ENCODE assay signal across 8 mouse cellular contexts in genomic region chr10:12963362-12964147, GRCm38 (mm10). TPM values are rescaled to one million over a fixed set of nuclear protein-coding genes. Genes with fewer than 3 reads are reported as not detected.
DNase-seq lines count a peak whose midpoint lies in the region; ATAC-seq and TF ChIP-seq lines count a peak whose summit lies in the region.

No protein-coding gene starts in this region.

- no peak for TF ChIP-seq POLR2A in brain, embryonic 14.5 days (IDR thresholded peaks at IDR 0.05; ENCODE audit: borderline replicate concordance, extremely low read depth, insufficient read depth, insufficient read length, poor library complexity, severe bottlenecking)

- 0 out of 2 replicates have a peak, but pooled peaks cover 5% of the 10 kb centered on the region for H3K4me1 ChIP-seq in heart, embryonic 10.5 days
- peaks cover 33% of the 10 kb centered on the region for H3K4me1 ChIP-seq in liver, embryonic 12.5 days
- 0 out of 2 replicates have a peak, but pooled peaks cover 3% of the 10 kb centered on the region for H3K4me1 ChIP-seq in neural tube, embryonic 14.5 days (ENCODE audit: control insufficient read depth, insufficient read depth, low read length)

- no peaks in the 10 kb centered on the region for H3K36me3 ChIP-seq in heart, embryonic 10.5 days
- H3K36me3 ChIP-seq in liver, embryonic 12.5 days: no peaks in the 10 kb centered on the region
- H3K36me3 ChIP-seq in neural tube, embryonic 14.5 days (ENCODE audit: control insufficient read depth, insufficient read depth, low read length): no peaks in the 10 kb centered on the region

- WGBS in heart, embryonic 10.5 days: 5% methylated on average over 29 of the region's 29 CpGs
- 1% methylated on average over 29 of the region's 29 CpGs for WGBS in liver, embryonic 12.5 days (ENCODE audit: insufficient replicate concordance)
- 6% methylated on average over 29 of the region's 29 CpGs for WGBS in neural tube, embryonic 14.5 days

- H3K4me2 ChIP-seq in liver, embryonic 12.5 days: peak overlapping the region; percentile 87
- H3K4me2 ChIP-seq in neural tube, embryonic 14.5 days (ENCODE audit: low read depth, low read length): peak overlapping the region; percentile 92

- TF ChIP-seq CTCF in brain, embryonic 14.5 days (IDR thresholded peaks at IDR 0.05; ENCODE audit: borderline replicate concordance, extremely low read depth, insufficient read depth, insufficient read length): no peak

- no peak for DNase-seq in cerebellum, adult 8-10 months
- DNase-seq in 3T3-L1 (ENCODE audit: low read depth, low spot score): peak; percentile 79
- peak; percentile 31 for DNase-seq in brain, embryonic 14.5 days (ENCODE audit: low read depth)
- DNase-seq in heart, embryonic 10.5 days (ENCODE audit: low spot score): no peak
- DNase-seq in frontal cortex, postnatal 14 days (ENCODE audit: low spot score in 2 of 2): no peak

- peak overlapping the region; percentile 81 for H3K9ac ChIP-seq in liver, embryonic 12.5 days
- H3K9ac ChIP-seq in neural tube, embryonic 14.5 days (replicated peaks; ENCODE audit: low read depth, low read length): peak overlapping the region; percentile 72

- 0 out of 2 replicates have a peak, but pooled peaks cover 4% of the 10 kb centered on the region for H3K27me3 ChIP-seq in heart, embryonic 10.5 days (ENCODE audit: insufficient read depth, poor library complexity, severe bottlenecking)
- peaks cover 8% of the 10 kb centered on the region; the same call in 1 of the 2 replicates for H3K27me3 ChIP-seq in liver, embryonic 12.5 days (replicated peaks)
- no peaks in the 10 kb centered on the region for H3K27me3 ChIP-seq in neural tube, embryonic 14.5 days (ENCODE audit: control insufficient read depth, insufficient read depth, low read length)

- 0 out of 2 replicates have a peak, but pooled peaks have one; percentile 12 for ATAC-seq in cerebellum, adult (ENCODE audit: insufficient number of reproducible peaks, low FRiP score, low TSS enrichment)
- peak; percentile 65 for ATAC-seq in liver, embryonic 12.5 days
- ATAC-seq in neural tube, embryonic 14.5 days (ENCODE audit: low read depth): peak; percentile 60; the same call in 1 of the 2 replicates

- H3K4me3 ChIP-seq in heart, embryonic 10.5 days: peak overlapping the region; percentile 85
- peak overlapping the region; percentile 82 for H3K4me3 ChIP-seq in liver, embryonic 12.5 days
- H3K4me3 ChIP-seq in neural tube, embryonic 14.5 days (ENCODE audit: low read depth, low read length): peak overlapping the region; percentile 77

- H3K9me3 ChIP-seq in heart, embryonic 10.5 days: no peaks in the 10 kb centered on the region
- H3K9me3 ChIP-seq in liver, embryonic 12.5 days (replicated peaks): no peaks in the 10 kb centered on the region
- H3K9me3 ChIP-seq in neural tube, embryonic 14.5 days (ENCODE audit: control insufficient read depth, low read length): no peaks in the 10 kb centered on the region

- peak overlapping the region; percentile 83 for H3K27ac ChIP-seq in heart, embryonic 10.5 days
- peak overlapping the region; percentile 79 for H3K27ac ChIP-seq in liver, embryonic 12.5 days
- H3K27ac ChIP-seq in neural tube, embryonic 14.5 days (ENCODE audit: low read depth, low read length): no peak overlapping the region

RNA-seq across cellular contexts. Expression of gene Stx11, which starts 0.5 kb away (rescaled TPM):
- polyA plus RNA-seq in brain, embryonic 14.5 days (2012; rRNA removed): 0.95 and 1.0 TPM in 2 replicates
- polyA plus RNA-seq in heart, embryonic 10.5 days (2016; fragmentation: Nextera tagmentation; extraction: Ambion mirVana): 5.3 and 6.0 TPM in 2 replicates
- 15.1 and 16.6 TPM in 2 replicates for polyA plus RNA-seq in liver, embryonic 12.5 days (2016; fragmentation: Nextera tagmentation; extraction: Ambion mirVana)
- polyA plus RNA-seq in neural tube, embryonic 14.5 days (2014; fragmentation: Nextera tagmentation; extraction: Ambion mirVana): 0.66 and 3.0 TPM in 2 replicates

RNA-seq across cellular contexts. Expression of gene Sf3b5, which starts 41.6 kb away (rescaled TPM):
- polyA plus RNA-seq in brain, embryonic 14.5 days (2012; rRNA removed): 30.1 and 53.7 TPM in 2 replicates
- polyA plus RNA-seq in heart, embryonic 10.5 days (2016; fragmentation: Nextera tagmentation; extraction: Ambion mirVana): 39.0 and 42.9 TPM in 2 replicates
- 30.7 and 32.9 TPM in 2 replicates for polyA plus RNA-seq in liver, embryonic 12.5 days (2016; fragmentation: Nextera tagmentation; extraction: Ambion mirVana)
- 25.5 and 28.0 TPM in 2 replicates for polyA plus RNA-seq in neural tube, embryonic 14.5 days (2014; fragmentation: Nextera tagmentation; extraction: Ambion mirVana)

Comparison
In these comparisons a context has a peak if more than half of its experiments do, and no peak if none do; other contexts are left out.
1. ATAC-seq: peak in every context shown above with its lines; median percentile 65 in liver, embryonic 12.5 days; 60 in neural tube, embryonic 14.5 days; 12 in cerebellum, adult.
2. DNase-seq: peak in 3T3-L1 (single experiment) and brain, embryonic 14.5 days (single experiment); none in cerebellum, adult 8-10 months (single experiment), heart, embryonic 10.5 days (single experiment) and frontal cortex, postnatal 14 days (0 of 2).
3. Peak in every context shown above with its lines, with median percentiles within 50 percentile points of each other: H3K4me3 ChIP-seq.